Mouse (Mus musculus): ENCODE measurements around the gene Sephs2.
A peak's percentile ranks its signal among the peaks of the same experiment; 100 is the strongest.

Gene Sephs2

DNA sequence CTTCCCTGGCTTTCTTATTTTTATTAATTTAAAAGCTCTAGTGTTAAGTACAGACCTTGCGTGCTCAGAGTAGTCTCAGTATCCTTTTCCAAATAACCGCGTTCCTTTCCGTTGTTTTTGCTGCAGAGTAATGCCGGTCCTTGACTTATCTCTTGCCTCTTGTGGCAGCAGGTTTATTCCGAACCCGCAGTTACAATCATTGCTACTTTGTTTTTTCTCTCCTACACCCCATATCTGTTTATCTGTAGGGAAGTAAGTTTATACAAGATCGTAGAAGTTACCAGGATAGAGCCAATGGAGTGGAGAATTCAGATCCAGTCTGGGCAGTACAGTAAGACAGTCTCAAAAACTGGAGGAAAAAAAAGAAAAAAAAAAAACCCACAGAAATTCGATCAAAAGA lies 40.1 kb downstream of the Sephs2 start:
- no peak for DNase-seq (ENCODE audit: low read depth in 2 of 2, low spot score in 2 of 2)

DNA sequence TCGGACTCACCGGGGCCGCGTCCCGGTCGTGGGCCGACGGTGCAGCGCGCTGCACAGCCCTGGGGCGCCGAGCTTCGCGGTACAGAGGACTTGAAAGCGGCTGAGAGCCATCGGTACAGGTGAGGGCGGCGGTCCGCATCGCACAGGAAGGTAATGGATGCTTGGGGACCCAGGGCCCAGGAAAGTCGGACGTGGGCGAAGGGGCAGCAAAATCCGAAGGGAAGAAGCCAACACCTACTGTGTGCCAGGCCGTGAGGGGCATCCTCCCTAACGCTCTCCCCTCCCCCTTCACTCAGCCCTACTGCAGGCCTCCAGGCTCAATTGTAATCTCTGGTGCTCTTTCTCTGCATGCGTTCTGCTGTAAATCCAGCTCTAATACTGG lies 40.5 kb downstream of the Sephs2 start:
- no peak for DNase-seq (ENCODE audit: low read depth in 2 of 2, low spot score in 2 of 2)

DNA sequence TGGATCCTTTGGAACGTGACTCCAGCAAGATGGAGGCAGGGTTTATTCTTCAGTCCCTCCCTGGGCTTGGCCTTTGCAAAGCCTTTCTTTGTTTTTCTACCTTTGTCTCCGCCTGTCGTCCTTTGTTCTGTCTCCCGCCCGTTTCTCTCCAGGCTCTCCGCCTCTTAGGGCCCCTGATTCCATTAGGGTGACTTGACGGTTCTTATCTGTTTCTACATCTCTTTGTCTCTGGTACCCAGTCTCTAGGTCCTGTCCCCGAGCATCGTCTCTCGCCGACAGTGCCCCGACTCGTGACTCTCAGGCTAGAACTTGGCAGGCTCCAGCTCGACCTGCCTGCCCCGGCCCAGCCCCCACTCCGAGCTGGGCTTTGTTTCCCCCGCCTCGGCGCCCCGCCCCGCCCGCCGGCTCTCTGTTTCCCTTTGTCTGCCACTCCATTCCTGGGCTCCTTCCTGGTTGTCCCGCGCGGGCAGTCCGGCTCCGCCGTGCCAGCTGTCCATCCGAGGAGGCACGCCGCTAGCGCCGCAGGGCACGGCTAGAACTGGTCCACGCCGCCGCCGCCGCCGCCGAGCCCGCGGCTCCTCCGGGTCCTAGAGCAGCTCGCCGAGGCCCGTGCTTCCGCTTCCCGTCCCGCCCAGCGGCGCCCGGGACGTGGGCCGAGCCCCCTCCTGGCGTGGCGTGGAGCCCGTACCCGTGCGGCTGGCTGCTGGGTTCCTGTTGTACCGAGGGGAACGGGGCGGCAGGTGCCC lies 41.1 kb downstream of the Sephs2 start, which contains the start of the genes Zfp553 and Sept1:
Zfp553 (plus strand) TSS at position 440 of the 746 bp plus-strand sequence.
Sept1 (minus strand) TSS at position 509 of the 746 bp plus-strand sequence.
- peak; percentile 66 to 69 for DNase-seq (ENCODE audit: low read depth in 2 of 2, low spot score in 2 of 2)

DNA sequence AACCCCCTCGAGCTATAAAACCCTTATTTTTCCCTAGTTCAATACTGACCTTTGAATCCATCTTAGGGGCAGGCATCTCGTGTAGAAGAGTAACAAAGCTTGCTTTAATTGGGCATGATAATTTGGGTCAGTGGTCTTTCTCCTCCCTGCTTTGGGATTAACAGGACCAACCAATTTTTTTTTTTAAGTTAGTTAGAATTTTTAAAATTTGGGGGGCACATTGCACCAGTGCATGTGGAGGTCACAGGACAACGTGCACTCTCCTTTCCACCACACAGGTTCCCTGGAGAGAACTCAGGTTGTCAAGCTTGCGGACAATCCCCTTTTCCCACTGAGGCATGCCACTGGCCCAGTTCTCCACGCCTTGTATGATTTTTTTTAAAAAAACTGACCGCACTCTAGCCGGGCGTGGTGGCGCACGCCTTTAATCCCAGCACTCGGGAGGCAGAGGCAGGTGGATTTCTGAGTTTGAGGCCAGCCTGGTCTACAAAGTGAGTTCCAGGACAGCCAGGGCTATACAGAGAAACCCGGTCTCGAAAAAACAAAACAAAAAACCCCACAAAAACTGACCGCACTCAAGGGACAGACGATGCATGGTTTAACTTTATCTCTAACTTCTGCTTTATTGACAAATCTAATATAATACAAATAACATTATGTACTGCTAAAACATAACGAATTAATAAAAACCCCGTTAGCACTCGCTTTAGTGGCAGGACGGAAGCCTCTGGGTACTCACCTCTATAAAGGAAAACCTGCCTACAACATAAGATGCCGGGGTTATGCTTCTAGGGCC lies 41.8 kb downstream of the Sephs2 start:
- no peak for DNase-seq (ENCODE audit: low read depth in 2 of 2, low spot score in 2 of 2)

DNA sequence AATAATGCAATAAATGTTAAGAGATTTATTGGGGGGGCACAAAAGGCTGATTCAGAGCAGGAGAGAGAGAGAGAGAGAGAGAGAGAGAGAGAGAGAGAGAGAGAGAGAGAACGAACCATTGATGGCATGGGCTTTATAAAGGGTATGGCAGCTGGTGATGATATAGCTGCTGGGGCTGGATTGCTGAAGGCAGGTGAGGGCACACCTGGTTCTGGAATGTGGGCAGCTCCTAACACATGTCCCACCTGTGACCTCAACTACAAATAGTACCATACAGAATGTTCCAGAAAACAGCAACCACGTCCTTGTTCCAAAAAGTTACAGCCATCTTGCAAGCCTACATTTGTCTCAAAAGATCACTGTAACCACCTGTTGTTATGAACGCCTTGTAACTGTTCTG lies 42.5 kb downstream of the Sephs2 start:
- no peak for DNase-seq (ENCODE audit: low read depth in 2 of 2, low spot score in 2 of 2)

DNA sequence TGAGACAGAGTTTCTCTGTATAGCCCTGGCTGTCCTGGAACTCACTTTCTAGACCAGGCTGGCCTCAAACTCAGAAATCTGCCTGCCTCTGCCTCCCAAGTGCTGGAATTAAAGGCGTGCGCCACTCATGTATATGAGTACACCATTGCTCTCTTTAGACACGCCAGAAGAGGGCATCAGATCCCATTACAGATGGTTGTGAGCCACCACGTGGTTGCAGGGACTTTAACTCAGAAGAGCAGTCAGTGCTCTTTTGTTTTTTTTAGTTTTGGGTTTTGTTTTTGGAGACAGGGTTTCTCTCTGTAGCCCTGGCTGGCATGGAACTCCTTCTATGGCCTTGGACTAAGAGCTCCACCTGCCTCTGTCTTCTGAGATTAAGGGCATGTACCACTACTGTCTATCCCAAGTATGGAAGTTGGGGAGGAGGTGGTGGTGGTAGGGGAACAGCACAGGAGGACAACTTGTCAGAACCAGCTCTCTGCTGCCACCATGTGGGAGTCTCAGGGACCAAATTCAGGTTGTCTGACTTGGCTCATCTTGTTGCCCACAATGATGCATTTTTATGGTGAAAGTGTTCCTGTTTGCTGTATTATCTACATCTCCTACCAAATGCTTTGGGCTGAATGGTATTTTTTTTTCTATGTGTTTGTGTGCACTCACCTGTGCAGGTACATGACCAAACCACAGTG lies 45.1 kb downstream of the Sephs2 start:
- DNase-seq (ENCODE audit: low read depth in 2 of 2, low spot score in 2 of 2): peak; percentile 81 to 91

DNA sequence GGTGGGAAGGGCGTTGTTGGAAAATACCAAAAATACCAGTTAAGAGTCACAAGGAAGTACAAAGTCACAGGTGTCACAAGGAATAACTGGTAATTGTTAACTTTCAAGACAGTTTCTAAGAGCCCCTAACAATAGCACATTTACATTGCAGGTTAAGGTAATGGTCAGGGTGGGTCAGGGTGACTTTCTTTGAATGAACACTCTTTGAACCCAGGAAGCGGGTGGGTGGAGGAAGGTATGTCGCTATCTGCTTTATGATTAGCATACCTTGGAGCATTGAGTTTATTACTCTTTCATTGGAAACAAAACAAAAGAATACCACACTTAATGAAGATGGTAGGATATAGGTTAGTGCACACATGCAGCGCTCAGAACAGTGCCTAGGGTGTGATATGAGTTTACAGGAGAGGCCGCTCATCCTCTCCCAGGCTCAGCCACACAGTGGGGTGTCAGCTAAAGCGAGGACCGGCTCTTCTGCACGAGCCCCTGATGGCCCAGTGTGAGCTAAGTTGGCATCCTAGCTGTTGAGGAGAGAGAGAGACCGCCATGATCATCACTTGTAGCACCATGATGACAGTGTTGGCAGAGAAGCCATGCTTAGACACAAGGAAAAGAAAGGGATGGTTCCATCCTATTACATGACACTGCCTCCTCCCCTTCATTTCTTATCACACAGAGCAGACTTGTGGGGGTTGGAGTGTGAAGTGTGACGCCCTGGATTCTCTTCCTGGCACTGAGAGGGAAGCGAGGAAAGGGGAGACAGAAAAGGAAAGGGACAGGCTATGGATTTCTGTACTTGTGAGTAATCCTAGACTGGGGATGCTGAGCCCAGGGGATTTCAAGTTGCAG lies 48.5 kb downstream of the Sephs2 start:
- DNase-seq (ENCODE audit: low read depth in 2 of 2, low spot score in 2 of 2): no peak

DNA sequence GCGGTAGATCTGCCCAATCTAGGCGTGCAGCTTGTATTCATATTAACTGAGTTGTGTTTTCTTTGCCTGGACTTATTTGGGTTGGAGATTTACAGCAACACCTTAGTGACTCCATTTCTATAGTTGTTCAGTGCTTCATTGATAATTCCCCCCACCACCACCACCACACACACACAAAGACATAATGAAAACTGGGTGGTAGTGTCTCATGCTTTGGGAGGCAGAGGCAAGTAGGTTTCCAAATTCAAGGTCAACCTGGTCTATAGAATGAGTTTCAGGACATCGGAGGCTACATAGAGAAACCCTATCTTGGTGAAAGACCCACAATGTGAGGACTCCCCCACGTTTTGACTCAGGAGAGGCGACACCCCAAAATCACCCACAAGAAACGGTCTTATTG lies 49.2 kb downstream of the Sephs2 start:
- no peak for DNase-seq (ENCODE audit: low read depth in 2 of 2, low spot score in 2 of 2)

DNA sequence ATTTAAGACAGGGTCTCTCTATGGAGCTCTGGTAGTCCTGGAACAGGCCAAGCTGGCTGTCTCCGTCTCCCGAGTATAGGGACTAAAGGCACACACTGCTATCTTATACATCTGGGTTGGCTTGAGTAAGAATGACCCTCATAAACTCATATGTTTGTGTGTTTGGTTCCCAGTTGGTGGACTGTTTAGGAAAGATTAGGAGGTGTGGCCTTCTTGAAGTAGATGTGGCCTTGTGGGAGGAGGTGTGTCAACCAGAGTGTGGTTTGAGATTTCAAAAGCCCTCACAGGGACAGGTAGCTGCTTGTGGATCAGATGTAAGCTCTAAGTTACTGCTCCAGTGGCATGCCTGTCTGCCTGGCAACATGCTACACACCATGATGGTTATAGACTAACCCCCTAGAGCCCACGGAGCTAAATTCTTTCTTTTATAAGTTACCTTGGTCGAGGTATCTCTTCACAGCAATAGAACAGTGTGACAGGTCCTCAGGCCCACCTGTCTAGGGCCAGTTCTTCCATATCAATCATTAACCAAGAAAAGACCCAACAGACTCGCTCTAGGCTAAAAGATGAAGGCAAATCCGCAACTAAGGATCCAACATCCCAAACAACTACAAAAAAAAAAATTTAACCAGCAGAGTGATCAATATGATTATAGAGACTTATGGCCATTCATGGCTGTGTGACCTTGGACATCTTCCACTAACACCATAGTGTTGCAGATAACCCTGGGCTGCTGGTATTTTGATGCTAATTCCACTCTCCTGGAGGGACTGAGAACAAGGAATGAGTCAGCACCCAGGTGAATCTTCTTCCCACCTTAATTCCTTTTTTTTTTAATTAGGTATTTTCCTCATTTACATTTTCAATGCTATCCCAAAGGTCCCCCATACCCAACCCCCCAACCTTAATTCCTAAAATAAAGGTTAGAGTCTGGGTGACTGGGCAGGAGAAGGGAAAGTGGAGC lies 50.1 kb downstream of the Sephs2 start:
- DNase-seq (ENCODE audit: low read depth in 2 of 2, low spot score in 2 of 2): no peak

DNA sequence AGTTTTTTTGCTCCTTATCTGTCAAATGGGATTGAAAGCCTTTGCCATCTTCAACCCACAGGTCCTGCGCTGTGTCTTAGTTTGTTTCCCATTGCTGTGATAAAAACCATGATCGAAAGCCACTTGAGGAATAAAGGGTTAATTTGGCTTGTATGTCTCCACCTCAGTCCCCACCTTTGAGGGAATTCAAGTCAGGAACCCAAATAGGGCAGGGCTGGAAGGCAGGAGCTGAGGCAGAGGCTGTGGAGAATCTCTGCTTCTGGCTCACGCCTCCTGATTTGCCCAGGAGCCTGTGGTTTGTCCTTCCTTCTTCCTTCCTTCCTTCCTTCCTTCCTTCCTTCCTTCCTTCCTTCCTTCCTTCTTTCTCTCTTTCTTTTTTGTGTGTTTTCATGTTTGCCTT lies 50.7 kb downstream of the Sephs2 start:
- DNase-seq (ENCODE audit: low read depth in 2 of 2, low spot score in 2 of 2): no peak
